Mouse (Mus musculus): ENCODE data around the gene Prpf6. TPM values are rescaled to one million over a fixed set of nuclear protein-coding genes. Genes with fewer than 3 reads are reported as not detected.
A peak's percentile ranks its signal among the peaks of the same experiment; 100 is the strongest.

Prpf6 gene
- polyA plus RNA-seq, 1 experiment from 2014 or later: 57.3 TPM

DNA sequence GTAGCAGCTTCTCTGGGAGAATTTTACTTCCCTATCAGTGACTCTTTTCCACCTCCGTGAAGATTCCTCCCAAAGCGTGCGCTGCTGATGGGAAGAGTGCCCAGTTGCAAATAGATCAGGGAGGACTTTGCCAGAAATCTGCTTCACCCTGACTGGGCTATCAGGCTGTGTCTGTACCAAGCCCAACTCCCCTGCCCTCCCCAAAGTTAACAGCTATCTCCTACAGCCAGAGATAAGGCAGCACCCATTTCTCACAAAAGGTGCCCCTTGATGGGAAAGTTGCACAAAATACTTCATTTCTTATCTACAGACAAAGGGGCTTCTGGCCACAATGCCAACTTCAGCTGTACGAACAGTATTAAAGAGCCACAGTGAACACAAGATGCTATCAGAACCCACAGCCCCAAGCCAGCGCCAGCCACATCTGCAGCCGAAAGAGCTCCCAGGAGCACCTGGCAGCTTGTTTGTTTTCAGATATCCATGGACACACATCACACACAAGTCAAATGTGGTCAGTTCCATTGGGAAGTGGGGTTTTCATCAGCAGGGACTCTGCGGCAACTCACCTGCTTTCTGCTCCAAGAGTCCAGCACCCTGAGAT is 13.6 kb upstream of the Prpf6 start:
- Histone ChIP-seq H3K9ac (ENCODE audit: low read depth, low read length) (no peak overlapping the region), H3K4me2 (ENCODE audit: low read length) (no peak overlapping the region), H3K4me1 (ENCODE audit: control insufficient read depth, insufficient read depth, low read depth, low read length) (peaks cover 24% of the 10 kb centered on the region), H3K4me3 (ENCODE audit: low read length) (no peak overlapping the region), H3K27ac (ENCODE audit: low read depth, low read length) (no peak overlapping the region), H3K36me3 (ENCODE audit: control insufficient read depth, insufficient read depth, low read length) (no peaks in the 10 kb centered on the region; the same call in 1 of the 2 replicates), H3K27me3 (replicated peaks; ENCODE audit: control insufficient read depth, insufficient read depth, low read length) (no peaks in the 10 kb centered on the region), H3K9me3 (ENCODE audit: control insufficient read depth, low read length) (no peaks in the 10 kb centered on the region)
- WGBS: 77% methylated on average over 7 of the region's 7 CpGs
- ATAC-seq: no peak

DNA sequence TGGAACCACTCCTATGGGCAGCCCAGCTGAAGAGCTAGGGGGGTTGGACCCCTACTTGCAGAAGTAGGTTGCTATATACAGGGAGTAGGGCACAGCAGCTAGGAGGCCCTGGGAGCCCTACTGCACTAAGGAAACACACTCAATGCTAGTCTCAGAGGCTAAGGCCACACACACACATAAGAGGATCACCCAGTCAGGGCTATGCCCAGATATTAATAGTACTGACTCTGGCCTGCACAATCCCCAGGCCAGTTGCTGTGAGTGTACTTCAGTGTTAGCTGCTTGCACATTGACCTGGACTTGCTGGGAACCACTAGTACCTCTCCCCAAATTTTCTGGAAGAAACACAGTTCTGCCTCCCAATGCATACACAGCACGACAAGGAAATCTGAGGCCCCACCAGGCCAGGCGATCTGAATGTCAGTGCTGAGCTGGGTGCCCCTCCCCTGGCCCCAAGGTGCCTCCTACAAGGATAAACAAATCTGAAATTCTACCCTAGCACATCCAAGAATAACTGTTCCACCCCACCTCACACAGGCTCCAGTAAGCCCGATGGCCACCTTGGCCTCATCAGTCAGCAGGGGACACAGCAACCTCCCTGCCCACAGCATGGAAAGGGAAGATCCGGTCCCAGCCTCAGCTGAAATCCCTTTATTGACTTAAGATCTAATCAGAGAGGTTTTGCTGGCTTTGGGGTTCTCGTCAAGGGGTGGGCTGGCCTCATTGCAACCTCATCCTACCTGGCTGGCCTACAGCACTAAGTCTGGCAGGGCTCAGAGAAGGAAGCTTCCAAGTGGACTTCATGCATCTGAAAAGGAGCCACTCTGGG is 12.7 kb upstream of the Prpf6 start:
- 78% methylated on average over 5 of the region's 5 CpGs for WGBS
- H3K9ac ChIP-seq (ENCODE audit: low read depth, low read length): no peak overlapping the region

GRCm38 (mm10) chr2:181579681-181580080 is 12.0 kb upstream of the Prpf6 start:
- WGBS: 100% methylated on average over 1 of the region's 1 CpGs
- no peak overlapping the region for H3K4me2 ChIP-seq (ENCODE audit: low read length)
- ATAC-seq: no peak
- no peak overlapping the region for H3K27ac ChIP-seq (ENCODE audit: low read depth, low read length)
- H3K9me3 ChIP-seq (ENCODE audit: control insufficient read depth, low read length): no peaks in the 10 kb centered on the region
- no peak overlapping the region for H3K4me3 ChIP-seq (ENCODE audit: low read length)
- no peak overlapping the region for H3K9ac ChIP-seq (ENCODE audit: low read depth, low read length)
- H3K27me3 ChIP-seq (replicated peaks; ENCODE audit: control insufficient read depth, insufficient read depth, low read length): no peaks in the 10 kb centered on the region
- H3K36me3 ChIP-seq (ENCODE audit: control insufficient read depth, insufficient read depth, low read length): peaks cover 12% of the 10 kb centered on the region; the same call in 1 of the 2 replicates
- H3K4me1 ChIP-seq (ENCODE audit: control insufficient read depth, insufficient read depth, low read depth, low read length): peaks cover 24% of the 10 kb centered on the region

More for the DNA sequence above, 12.7 kb upstream of the Prpf6 start:
- no peaks in the 10 kb centered on the region for H3K27me3 ChIP-seq (replicated peaks; ENCODE audit: control insufficient read depth, insufficient read depth, low read length)
- H3K9me3 ChIP-seq (ENCODE audit: control insufficient read depth, low read length): no peaks in the 10 kb centered on the region
- peaks cover 24% of the 10 kb centered on the region for H3K4me1 ChIP-seq (ENCODE audit: control insufficient read depth, insufficient read depth, low read depth, low read length)
- no peak overlapping the region for H3K27ac ChIP-seq (ENCODE audit: low read depth, low read length)
- no peak for ATAC-seq
- H3K4me2 ChIP-seq (ENCODE audit: low read length): no peak overlapping the region
- no peak overlapping the region for H3K4me3 ChIP-seq (ENCODE audit: low read length)
- H3K36me3 ChIP-seq (ENCODE audit: control insufficient read depth, insufficient read depth, low read length): peaks cover 5% of the 10 kb centered on the region

DNA sequence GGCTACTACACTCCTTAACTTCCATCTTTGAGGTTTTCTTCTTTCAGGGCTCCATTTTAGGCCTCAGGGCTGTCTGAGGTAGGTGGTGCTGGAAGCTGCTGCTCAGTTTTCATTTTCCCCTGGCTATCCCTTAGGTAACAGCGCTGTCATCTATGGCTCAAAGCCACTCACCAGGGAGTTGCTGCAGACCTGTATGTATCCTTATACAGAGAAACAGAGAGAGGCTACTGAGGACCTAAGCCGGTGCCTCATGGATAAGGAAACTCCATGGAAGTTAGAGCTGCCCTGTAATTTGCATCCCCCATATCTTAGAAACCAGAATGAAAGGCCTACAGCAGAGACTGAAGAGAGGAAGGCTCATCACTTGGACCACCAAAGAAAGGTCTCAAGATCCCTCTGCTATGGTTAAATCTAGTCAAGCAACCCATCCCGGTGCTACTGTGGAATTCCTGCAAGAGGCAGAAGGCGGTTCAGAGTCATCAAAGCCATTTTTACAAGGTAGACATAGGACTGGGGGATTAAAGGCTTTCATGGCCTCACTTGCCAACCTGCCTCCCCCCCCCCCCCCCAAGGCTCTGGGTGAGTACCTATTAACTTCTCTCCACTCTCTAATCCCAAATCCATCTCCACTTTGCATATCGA is 11.4 kb upstream of the Prpf6 start:
- 76% methylated on average over 5 of the region's 5 CpGs for WGBS
- ATAC-seq: no peak
- Histone ChIP-seq H3K9me3 (ENCODE audit: control insufficient read depth, low read length) (no peaks in the 10 kb centered on the region), H3K9ac (ENCODE audit: low read depth, low read length) (peak overlapping the region; percentile 91), H3K4me3 (ENCODE audit: low read length) (peak overlapping the region; percentile 70), H3K27ac (ENCODE audit: low read depth, low read length) (no peak overlapping the region), H3K4me1 (ENCODE audit: control insufficient read depth, insufficient read depth, low read depth, low read length) (peaks cover 24% of the 10 kb centered on the region), H3K27me3 (replicated peaks; ENCODE audit: control insufficient read depth, insufficient read depth, low read length) (no peaks in the 10 kb centered on the region), H3K4me2 (ENCODE audit: low read length) (peak overlapping the region; percentile 96), H3K36me3 (ENCODE audit: control insufficient read depth, insufficient read depth, low read length) (peaks cover 14% of the 10 kb centered on the region)

DNA sequence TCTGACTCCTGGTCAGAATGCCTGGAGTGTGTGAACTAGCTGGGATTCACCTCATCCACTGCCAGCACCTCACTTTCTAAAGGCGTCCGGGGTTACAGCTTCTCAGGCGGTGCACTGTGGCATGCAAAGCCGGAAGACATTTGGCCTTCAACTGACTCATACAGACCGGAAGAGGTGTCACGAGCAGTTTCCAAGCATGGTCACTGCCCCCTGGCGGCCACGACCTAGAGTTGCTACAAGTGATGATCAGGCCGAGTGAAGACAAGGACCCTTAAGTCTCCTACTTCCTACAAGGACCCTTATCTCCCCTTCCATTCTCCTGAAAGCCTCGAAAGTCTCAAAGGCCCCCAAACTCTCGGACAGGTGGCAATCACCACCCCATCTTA is 10.7 kb upstream of the Prpf6 start:
- H3K9ac ChIP-seq (ENCODE audit: low read depth, low read length): peak overlapping the region; percentile 91
- peaks cover 24% of the 10 kb centered on the region for H3K4me1 ChIP-seq (ENCODE audit: control insufficient read depth, insufficient read depth, low read depth, low read length)
- H3K9me3 ChIP-seq (ENCODE audit: control insufficient read depth, low read length): no peaks in the 10 kb centered on the region
- peak overlapping the region; percentile 70 for H3K4me3 ChIP-seq (ENCODE audit: low read length)
- peak overlapping the region; percentile 91 for H3K27ac ChIP-seq (ENCODE audit: low read depth, low read length)
- ATAC-seq: peak; percentile 79
- peak overlapping the region; percentile 96 for H3K4me2 ChIP-seq (ENCODE audit: low read length)
- H3K27me3 ChIP-seq (replicated peaks; ENCODE audit: control insufficient read depth, insufficient read depth, low read length): no peaks in the 10 kb centered on the region
- H3K36me3 ChIP-seq (ENCODE audit: control insufficient read depth, insufficient read depth, low read length): peaks cover 16% of the 10 kb centered on the region
- WGBS: under 1% methylated on average over 11 of the region's 11 CpGs

DNA sequence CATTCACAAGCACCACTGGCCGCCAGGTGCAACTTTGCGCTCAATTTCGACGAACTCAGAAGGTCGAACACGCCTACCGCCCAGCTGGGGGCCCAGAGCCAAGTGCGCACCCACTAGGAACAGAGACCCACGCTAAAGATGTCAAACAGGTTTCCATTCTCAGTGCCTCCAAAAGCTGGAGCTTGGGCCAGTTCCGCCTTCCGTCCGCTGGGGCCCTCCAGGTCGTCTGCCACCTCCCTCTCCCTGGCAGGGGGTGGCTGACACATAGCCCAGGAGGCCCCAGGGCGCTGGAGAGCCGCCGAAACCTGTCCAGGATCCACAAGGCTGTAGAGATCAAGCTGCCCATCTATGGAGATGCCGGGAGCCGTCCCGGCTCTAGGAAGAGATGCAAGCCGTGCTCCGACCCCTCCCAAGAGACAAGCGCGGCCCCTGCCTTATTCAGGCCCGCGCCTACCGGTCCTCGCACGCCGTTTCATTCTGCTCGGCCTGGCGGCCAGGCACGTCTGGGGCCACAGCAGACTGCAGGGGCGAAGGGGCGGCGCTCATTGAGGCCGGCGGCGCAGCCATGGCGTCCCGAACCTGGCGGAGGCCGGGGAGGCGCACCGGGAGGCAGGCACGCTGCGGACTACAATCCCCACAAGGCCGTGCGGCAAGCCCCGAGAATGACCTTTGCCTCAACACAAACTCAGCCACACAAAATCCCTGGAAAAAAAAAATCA is 10.1 kb upstream of the Prpf6 start:
- under 1% methylated on average over 49 of the region's 49 CpGs for WGBS
- H3K4me2 ChIP-seq (ENCODE audit: low read length): peak overlapping the region; percentile 96
- peaks cover 21% of the 10 kb centered on the region for H3K36me3 ChIP-seq (ENCODE audit: control insufficient read depth, insufficient read depth, low read length)
- no peaks in the 10 kb centered on the region for H3K9me3 ChIP-seq (ENCODE audit: control insufficient read depth, low read length)
- H3K27me3 ChIP-seq (replicated peaks; ENCODE audit: control insufficient read depth, insufficient read depth, low read length): no peaks in the 10 kb centered on the region
- peaks cover 24% of the 10 kb centered on the region for H3K4me1 ChIP-seq (ENCODE audit: control insufficient read depth, insufficient read depth, low read depth, low read length)
- peak overlapping the region; percentile 70 for H3K4me3 ChIP-seq (ENCODE audit: low read length)
- peak overlapping the region; percentile 91 for H3K27ac ChIP-seq (ENCODE audit: low read depth, low read length)
- peak overlapping the region; percentile 91 for H3K9ac ChIP-seq (ENCODE audit: low read depth, low read length)
- ATAC-seq: peak; percentile 76

GRCm38 (mm10) chr2:181582358-181582757 is 9.3 kb upstream of the Prpf6 start:
- ATAC-seq: peak; percentile 5; the same call in 1 of the 2 replicates

GRCm38 (mm10) chr2:181582939-181583338 is 8.7 kb upstream of the Prpf6 start:
- Histone ChIP-seq H3K9ac (ENCODE audit: low read depth, low read length) (no peak overlapping the region), H3K27me3 (replicated peaks; ENCODE audit: control insufficient read depth, insufficient read depth, low read length) (no peaks in the 10 kb centered on the region), H3K36me3 (ENCODE audit: control insufficient read depth, insufficient read depth, low read length) (peaks cover 32% of the 10 kb centered on the region), H3K4me2 (ENCODE audit: low read length) (no peak overlapping the region), H3K4me3 (ENCODE audit: low read length) (no peak overlapping the region), H3K4me1 (ENCODE audit: control insufficient read depth, insufficient read depth, low read depth, low read length) (peaks cover 20% of the 10 kb centered on the region), H3K27ac (ENCODE audit: low read depth, low read length) (no peak overlapping the region), H3K9me3 (ENCODE audit: control insufficient read depth, low read length) (no peaks in the 10 kb centered on the region)
- WGBS: 95% methylated on average over 1 of the region's 1 CpGs
- no peak for ATAC-seq

More at GRCm38 (mm10) chr2:181582358-181582757, 9.3 kb upstream of the Prpf6 start:
- Histone ChIP-seq H3K9ac (ENCODE audit: low read depth, low read length) (no peak overlapping the region; the same call in 1 of the 2 replicates), H3K4me3 (ENCODE audit: low read length) (no peak overlapping the region), H3K27ac (ENCODE audit: low read depth, low read length) (peak overlapping the region; percentile 91), H3K9me3 (ENCODE audit: control insufficient read depth, low read length) (no peaks in the 10 kb centered on the region), H3K27me3 (replicated peaks; ENCODE audit: control insufficient read depth, insufficient read depth, low read length) (no peaks in the 10 kb centered on the region), H3K4me2 (ENCODE audit: low read length) (peak overlapping the region; percentile 96), H3K36me3 (ENCODE audit: control insufficient read depth, insufficient read depth, low read length) (peaks cover 28% of the 10 kb centered on the region), H3K4me1 (ENCODE audit: control insufficient read depth, insufficient read depth, low read depth, low read length) (peaks cover 22% of the 10 kb centered on the region)
- 83% methylated on average over 2 of the region's 2 CpGs for WGBS

Data from hindbrain, embryonic 16.5 days (tissue).